Mouse (Mus musculus) spleen, postnatal 4 days (tissue): ENCODE data around the gene Aspscr1.
A peak's percentile ranks its signal among the peaks of the same experiment; 100 is the strongest.
"Not testable (repeated sequence)": the region's sequence is repeated elsewhere in the genome, so short reads cannot be mapped to it uniquely, and the experiment has no call there.

Experiments
- DNase-seq, 2 experiments: peaks; one replicate each; pipeline ENCODE4 v3.0.0; 2022; ENCODE audit warnings: low spot score in 2 of 2

The Aspscr1 gene

DNA sequence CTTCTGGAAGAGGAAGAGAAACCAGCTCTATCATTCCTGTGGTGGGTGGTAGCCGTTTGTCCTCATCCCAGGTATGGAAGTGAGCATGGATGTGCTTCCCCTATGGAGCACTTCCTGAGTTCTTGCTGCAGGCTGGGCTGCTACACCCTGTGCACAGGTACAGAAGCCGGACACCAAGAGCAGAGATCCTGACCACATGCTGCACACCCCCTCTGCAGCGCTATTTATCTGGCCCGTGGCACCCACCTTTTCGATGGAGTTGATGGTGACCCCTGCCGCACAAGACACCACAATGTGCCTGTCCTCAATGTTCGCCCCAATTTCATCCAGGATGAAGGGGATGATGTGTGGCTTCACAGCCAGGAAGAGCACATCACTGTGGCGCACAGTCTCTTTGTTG lies 30.9 kb upstream of the Aspscr1 start:
- DNase-seq = no peak

DNA sequence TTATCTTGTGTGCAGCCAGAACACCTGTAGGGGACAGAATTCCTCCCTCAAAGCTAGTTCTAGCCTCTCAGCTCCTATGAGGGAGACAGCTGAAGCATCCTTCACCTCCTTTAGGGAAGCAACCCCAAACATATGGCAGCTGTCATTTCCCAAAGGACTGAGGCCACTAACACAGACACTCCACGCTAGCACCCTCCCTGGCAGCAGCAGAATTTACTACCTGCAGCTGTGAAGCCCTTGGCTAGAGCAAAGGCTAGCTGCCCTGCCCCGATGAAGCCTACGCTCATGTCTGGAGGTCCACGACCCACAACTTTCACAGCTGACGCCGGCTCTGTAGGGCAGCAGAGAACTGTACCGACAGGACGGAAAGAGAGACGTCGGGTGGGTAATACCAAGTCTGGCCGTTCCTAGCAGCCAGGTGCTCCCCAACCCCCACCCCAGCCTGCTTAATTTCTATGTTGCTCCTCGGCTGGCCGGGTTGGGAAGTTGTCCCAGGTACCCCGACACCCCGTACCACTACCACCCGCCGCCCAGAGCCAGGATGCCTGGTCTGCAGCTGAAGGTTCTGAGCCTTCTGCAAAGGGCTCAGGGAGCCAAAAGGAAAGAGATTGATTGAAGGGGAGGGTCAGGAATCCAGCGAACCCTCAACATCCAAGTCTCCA lies 29.7 kb upstream of the Aspscr1 start:
- no peak for DNase-seq

DNA sequence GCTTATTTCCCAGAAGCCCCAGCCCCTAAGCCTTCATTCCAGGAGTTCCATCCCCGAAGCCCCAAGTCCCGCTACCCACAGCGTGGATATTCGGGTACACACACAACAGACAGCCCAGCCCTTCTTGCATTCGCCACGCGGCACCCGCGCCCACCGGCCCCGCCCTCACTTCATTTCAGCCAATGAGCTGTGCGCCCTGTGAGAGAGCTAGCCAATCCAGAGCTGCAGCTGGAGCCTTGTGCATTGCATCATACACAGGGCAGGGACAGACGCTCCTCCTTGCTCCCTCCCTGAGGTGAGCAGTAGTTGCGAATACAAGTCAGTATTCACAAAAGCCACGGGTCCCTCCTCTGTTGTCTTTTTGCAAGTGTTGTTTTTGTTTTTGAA lies 29.2 kb upstream of the Aspscr1 start, which contains the start of gene Pycr1:
Pycr1 (minus strand) TSS at position 169 of the 387 bp plus-strand sequence.
- peak; percentile 93 to 96 for DNase-seq

DNA sequence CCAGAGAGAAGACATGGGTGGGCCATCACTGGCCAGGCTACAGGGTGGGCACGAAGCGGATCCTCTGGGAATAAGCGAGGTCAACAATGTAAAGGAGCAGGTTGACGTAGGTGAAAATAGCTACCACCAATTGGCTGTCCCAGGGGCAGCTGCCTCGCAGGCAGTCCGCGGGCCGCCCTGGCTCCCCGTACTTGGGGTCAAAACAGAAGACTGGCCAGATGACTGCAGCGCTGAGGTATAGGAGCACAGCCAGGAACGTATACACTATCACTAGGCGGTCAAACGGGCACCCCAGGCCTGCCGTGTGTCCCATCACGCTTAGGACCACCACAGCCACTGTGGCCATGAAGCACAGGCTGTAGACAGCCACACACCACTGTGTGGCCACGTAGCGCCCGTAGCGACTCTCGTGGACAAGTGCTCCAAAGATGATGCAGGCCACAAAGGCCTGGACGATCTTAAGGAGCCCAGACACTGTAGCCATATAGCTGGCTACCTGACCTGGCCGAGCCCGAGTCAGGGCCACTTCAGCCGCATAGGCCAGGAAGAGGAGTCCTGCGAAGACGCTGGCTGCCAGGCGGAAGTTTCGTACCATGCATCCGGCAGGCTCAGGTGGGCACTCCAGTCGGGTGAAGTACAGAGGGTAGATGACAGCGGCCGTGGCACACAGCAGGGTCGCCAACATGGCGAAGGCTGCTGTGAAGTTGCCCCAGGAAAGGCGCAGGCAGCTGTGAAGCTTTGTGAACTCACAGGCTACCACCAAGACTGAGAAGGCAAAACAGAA lies 25.5 kb upstream of the Aspscr1 start:
- DNase-seq = peak in 1 of 2 experiments; percentile 64

DNA sequence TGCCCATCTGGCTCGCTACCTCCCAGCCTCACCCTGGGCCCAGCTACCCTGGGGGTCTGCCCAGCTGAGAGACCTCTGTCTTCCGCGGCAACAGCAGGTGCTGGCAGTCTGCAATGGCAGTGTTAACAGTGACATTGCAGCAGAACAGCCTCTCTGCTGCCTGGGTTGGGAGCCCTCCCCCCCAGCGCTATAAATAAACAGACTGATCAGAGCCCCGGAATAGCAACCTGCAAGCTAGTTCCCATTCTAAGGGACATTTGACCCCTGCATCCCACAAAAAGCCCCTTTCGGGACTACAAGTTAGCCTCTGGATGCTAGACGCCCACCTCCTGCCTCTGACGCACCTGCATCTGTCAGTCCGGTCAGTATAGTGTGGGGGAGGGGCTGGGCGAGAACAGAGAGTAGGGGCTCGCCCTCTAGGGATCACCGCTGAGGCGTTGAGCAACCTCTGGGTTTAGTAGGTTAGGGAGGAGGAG lies 24.7 kb upstream of the Aspscr1 start, which contains the start of gene Myadml2:
Myadml2 (minus strand) TSS at position 158 of the 476 bp plus-strand sequence.
- DNase-seq = no peak

DNA sequence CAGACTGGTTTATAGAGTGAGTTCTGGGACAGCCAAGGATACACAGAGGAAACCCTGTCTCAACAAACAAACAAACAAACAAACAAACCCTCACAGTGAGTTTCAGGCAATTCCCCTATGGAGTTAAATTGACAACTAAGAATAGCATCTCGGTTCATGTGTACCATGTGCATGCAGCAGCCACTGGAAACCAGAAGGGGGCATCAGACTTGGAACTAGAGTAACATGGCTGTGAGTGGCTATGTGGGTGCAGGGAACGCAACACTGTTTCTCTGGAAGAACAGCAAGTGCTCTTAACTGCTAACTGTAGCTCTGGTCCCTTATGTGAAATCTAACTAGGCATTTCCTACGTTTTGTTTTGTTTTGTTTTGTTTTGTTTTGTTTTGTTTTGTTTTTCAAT lies 20.9 kb upstream of the Aspscr1 start:
- DNase-seq = no peak

DNA sequence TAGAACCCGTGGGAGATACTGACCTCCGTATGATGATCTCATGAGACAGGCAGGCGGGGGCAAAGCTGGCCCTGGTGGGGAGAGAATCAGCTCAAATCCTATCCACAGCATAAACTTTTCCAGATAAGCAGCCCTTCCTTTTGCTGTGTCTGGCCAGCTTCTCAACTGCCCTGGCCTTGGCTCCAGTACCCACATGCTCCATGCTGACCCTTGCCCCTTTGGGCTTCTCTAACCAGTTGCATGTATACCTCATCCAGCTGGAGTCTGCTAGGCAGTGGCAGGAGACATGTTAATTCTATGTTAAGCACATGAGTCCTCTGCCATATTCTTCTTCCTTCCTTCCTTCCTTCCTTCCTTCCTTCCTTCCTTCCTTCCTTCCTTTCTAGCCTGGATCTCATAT lies 18.0 kb upstream of the Aspscr1 start:
- DNase-seq = no peak

DNA sequence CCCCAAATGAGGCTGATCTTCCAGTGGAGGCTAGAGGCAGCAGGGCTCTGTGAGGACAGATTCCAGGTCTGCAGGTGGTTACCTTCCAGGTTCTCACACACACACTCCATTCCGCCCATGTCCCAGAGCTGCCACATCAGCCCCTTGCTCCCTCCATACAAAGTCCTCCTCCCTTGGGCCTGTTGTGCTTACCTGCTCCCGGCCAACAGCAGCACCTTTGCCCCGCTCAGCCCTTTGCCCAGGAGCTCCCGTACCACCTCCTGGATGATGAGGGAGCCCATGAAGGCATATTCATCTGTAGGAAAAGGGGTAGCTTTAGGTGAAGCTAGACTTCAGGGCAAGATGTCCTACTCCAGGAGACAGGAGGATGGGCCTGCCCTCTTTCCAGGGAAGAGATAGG lies 15.5 kb upstream of the Aspscr1 start:
- DNase-seq = no peak

DNA sequence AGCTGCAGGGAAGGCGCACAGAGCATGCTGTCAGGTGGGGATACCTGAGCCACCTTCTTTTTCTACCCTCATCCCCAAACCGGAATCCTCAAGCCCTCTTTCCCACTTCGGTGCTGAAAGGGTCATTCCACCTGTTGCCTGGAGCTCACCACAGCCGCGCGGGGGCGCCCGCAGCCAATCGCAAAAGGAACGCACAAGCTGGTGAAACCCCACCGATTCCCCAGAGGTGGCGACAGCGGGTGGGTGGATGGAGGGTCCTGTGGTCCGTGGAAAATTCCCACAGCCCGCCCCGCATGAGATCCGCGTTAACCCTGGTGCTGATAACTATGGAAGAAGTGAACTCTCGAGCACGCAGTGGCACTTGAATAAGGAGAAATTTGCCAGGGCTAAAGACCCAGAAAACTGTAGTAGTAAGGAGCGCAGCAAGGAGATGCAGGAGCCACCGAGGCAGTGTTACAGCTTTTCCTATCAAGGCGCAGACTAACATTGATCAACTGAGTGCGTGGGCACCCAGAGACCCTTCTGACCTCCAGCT lies 13.8 kb upstream of the Aspscr1 start:
- peak; percentile 74 to 91 for DNase-seq

DNA sequence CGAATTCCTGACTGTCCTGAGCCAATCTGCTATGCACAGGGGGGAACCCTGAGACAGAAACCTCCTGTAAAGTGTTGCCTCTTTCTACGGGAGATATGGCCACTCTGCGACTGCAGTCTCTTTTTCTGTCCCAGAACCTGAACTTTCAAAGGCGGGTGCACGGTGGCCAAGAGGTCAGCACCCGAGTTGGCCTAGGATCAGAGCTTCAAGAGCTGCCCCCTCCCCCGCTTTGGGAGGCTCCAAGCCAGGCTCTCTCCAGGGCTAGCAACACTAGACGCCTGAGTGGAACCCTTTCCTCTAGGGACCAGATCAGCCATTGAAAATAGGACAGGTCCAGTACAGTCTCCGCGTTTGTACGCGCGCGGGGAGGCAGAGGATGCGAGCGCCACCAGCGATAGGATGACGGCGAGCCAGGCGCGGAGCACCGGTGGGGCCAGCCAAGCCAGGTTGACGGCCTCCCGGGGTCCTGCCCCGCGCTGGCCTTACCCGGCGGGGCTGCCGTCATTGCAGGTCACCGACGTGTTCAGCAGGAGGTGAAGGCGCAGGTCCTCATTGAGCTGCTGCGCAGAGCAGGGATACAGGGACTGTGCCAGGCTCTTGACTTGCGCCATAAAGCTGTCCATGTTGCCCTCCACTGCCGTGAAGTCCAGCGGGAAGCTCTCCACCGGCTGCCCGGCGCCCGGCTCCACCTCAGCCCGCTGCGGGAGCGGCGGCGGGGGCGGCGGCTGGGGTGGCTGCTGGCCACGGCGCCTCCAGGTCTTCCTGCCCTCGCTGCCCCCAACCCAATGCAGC lies 13.1 kb upstream of the Aspscr1 start:
- no peak for DNase-seq

DNA sequence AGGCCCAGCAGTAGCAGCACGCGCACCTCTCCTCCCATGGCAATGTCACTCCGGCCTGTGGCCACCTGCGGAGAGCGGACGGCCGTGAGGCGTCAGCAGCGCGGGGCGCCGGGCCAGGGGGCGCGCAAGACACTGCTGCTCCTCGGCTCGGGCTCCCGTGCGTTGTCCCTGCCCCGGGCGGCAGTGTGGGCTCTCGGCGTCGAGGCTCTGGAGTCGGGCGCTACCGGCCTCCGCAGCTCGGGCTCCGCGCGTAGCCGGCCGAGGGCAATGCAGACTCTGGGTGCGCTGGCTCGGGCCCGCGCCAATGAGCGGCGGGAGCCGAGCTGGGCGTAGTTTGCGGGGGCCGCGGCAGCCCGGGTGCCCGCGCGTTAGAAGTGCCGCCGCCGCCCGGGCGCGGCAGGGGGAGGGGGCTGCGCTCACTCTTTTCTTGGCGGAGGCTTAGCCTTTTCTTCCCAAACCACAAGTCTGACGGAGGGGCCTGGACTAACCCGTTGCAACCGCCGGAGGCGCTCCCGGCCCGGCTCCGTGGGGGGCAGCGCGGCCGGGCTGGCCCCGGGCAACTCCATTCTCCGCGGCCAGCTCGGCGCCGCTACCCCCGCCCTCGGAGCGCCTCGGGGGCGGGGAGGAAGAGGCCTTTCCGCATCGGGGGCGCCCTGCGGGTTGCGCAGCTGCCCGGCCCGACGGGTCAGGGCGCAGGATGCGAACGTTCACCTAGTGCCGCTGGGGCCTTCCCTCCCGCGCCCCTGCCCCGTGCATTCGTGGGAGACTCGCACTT lies 12.3 kb upstream of the Aspscr1 start:
- no peak for DNase-seq

DNA sequence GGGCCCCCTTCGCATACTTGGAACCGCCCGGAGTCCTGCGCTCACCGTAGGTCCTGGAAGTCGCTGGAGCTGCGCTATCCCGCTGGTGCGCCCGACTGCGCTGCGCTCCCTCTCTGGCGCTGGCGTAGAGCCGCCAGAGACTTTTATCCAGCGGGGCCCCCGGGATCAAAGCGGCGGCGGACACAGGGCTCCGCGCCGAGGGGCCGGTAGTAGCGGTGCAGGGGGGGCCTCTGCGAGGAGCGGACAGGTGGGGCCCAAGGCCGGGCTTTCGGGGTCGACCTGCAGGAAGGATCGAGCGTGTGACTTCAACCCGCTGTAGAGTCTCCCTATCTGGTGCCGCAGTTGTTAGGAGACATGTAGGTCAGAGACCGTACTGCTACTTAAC lies 11.7 kb upstream of the Aspscr1 start, which contains the start of gene Notum:
Notum (minus strand) TSS at position 100 of the 385 bp plus-strand sequence.
- no peak for DNase-seq

DNA sequence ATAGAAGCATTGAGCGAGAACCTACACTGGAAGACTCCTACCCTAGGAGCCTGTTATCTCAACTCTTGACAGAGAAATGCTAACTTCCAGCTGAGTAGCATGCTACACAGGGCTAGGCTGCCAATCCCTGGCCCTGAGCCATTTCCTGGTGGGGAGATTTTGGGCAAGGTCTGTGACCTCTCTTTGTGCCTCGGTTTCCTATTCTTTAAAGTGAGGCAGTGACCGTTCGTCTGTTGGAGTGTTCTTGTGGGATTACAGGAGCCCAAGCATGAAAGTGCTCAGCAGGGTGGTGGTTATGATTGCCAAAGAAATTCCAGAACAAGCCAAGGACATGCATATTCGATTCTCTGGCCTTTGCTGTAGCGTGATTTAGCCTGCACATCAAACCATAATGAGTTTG lies 10.0 kb upstream of the Aspscr1 start:
- DNase-seq = no peak

DNA sequence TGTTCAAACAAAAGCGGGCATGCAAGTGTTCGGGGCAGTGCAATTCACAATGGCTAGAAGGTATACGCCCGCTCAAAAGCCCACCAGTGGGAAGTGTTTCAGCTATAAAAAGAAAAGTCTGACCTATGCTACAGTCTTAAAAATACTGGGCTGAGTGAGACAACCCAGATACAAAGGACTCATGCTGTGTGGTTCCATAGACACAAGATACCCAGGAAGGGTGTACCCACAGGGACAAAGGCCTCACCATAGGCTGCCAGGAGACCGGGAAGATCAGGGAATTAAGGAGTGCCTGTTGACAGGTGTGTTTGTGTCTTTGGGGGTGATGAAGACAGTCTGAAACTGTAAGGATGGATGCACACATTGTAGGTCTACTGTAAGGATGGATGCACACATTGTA lies 9.1 kb upstream of the Aspscr1 start:
- DNase-seq = no peak

DNA sequence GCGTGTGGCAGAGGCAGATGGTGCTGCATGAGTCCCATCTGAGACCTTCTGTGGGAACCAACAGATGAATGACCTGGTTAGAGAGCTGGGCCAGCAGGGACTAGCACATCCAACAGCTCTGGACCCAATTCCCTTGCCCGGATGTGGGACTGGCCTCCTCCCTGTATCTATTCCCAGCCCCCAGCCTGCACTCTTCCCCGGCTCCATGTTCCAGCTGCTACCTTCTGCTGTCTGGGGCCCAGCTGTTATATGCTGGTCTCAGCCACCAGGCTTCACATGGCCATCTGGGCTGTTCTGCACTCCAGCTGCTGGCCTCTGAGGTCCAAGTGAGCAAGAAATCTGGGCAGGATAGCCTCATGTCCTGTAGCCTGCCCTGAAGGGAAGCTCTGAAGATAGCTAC lies 7.4 kb upstream of the Aspscr1 start:
- DNase-seq = no peak

DNA sequence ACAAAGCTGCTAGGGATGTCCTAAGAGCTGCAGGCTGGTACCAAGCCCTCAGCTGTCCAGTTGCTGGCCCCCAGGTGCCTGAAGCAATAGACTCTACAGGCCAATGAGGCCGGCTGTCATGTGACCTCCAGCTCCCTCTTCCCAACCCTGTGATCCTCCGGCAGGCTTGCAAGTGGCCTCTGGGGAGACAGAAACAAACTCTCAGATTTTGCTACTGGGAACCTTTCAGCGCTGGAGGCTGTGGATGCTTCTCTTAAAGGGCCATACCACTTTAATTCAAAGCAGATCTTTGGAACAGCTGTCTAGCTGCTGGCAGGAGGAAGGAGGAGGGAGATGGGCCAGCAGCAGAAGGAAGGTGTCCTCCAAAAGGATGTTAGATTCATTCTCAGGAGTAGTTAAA lies 6.2 kb upstream of the Aspscr1 start:
- DNase-seq = no peak

DNA sequence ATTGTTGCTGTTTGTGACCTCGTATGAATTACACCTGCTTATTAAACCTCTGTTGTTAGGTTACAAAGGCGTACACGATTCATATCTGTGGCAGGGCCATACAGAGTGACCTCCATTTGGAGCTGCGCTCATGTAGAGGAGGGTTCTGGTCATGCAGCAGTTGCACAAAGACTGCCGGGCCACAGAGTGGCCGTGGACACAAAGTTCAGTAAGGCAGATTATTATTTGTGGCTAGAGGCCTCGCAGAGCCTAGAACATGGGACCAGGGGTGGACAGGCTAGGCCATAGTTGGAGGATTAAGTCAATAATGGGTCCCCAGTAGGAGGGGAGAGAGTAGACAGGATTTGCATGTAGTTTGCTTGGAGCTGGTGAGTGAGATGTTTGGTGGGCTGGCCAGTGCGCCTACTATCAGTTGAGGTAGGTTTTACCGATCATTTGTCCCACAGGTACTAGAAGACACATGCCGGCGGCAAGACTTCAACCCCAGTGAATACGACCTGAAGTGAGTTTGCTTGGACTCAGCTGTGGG lies 885 bp downstream of the Aspscr1 start:
- DNase-seq = no peak

DNA sequence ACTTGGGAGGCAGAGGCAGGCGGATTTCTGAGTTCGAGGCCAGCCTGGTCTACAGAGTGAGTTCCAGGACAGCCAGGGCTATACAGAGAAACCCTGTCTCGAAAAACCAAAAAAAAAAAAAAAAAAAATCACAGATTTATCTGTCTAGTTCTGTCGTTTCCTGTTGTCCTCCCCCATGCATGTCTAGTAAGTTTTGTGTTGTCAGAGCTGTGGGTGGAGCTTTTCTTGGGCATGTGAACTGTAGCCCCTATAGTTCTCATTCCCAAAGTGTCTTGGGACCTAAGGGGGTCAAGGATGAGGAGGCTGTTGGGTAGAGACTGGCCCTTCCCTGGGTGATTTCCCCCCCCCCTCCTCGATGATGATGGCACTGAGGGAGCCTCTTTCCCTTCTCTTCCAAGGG lies 3.1 kb downstream of the Aspscr1 start:
- not testable (repeated sequence) for DNase-seq

DNA sequence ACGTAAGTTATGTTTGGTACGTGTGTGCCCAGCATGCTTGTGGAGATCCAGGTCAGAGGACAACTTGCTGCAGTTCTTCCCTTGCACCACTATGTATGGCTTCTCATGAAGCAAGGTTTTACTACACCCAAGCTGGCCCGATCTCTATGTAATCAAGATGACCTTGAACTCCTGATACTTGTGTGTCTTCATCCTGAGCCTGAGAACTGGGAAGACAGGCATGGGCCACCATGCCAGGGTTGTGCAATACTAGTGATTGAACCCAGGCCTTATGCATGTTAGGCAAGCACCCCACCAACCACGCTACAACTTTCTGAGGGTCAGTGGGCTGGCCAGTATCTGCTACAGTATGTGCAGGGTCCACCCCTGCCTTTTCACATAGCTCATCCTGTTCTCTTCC lies 4.2 kb downstream of the Aspscr1 start:
- no peak for DNase-seq

DNA sequence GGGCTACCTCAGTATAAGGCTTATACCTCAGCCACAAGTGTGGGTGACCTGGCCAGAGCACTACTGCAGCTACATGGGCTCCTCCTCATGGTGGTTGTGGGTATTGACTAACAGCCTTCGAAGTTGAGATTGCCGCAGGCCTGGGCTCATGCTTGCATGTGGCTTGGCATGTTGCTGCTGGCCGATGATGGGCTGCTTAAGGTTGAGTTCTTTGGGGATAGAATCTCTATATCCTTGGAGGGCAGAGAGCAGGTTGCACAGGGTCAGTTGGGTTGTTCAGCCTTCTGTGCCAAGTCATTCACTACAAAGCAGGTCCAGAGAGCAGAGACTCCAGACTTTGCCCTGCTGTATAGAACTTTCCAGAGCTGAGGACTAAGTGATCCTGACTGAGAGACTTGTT lies 7.1 kb downstream of the Aspscr1 start:
- peak in 1 of 2 experiments; percentile 38 for DNase-seq

DNA sequence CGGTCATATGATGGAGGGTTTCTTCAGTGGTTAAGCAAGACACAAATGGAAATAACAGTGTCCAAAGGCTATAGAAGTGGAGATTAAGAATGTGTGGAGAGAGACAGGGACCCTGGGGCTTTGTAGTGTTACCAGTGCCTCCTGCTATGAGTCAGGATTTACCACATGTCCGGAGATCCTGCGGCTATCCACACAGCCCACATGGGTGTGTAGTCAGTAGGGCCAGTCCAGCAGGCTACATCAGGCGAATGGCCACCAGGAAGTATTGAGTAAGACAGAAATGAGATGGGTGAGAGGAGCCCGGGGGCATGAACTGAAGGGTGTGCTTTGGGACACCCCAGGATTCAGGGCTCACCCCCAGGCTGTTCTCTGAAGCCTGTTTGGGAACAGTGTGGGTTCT lies 9.9 kb downstream of the Aspscr1 start:
- DNase-seq = no peak
